Mouse (Mus musculus): ENCODE data around the gene Anks4b.
A peak's percentile ranks its signal among the peaks of the same experiment; 100 is the strongest.

Gene Anks4b

GRCm38 (mm10) chr7:120173603-120174244, at the start of gene Anks4b:
TSS of gene Anks4b (plus strand) at chr7:120173858.
- peak; percentile 85 for DNase-seq

- peak; percentile 82 for DNase-seq
Measured at GRCm38 (mm10) chr7:120124844-120125243, 48.8 kb upstream of the Anks4b start.

GRCm38 (mm10) chr7:120126976-120127685, 46.5 kb upstream of the Anks4b start:
- DNase-seq = no peak

GRCm38 (mm10) chr7:120127686-120128059, 46.0 kb upstream of the Anks4b start:
- DNase-seq = no peak

- no peak for DNase-seq
Measured at GRCm38 (mm10) chr7:120128951-120129350, 44.7 kb upstream of the Anks4b start.

GRCm38 (mm10) chr7:120142743-120143142, 30.9 kb upstream of the Anks4b start:
- DNase-seq = no peak

GRCm38 (mm10) chr7:120145191-120145590, 28.5 kb upstream of the Anks4b start, which contains the start of gene Zp2:
TSS of gene Zp2 (minus strand) at chr7:120145291.
- no peak for DNase-seq

- DNase-seq = peak; percentile 11
Measured at GRCm38 (mm10) chr7:120150257-120150656, 23.4 kb upstream of the Anks4b start.

GRCm38 (mm10) chr7:120150898-120151297, 22.8 kb upstream of the Anks4b start:
- no peak for DNase-seq

- DNase-seq = no peak
Measured at GRCm38 (mm10) chr7:120156841-120157409, 16.7 kb upstream of the Anks4b start.

GRCm38 (mm10) chr7:120157575-120158061, 16.0 kb upstream of the Anks4b start:
- DNase-seq = no peak

- DNase-seq = no peak
Measured at GRCm38 (mm10) chr7:120158121-120158613, 15.5 kb upstream of the Anks4b start.

- DNase-seq = peak; percentile 57
Measured at GRCm38 (mm10) chr7:120163581-120164251, 9.9 kb upstream of the Anks4b start.

- no peak for DNase-seq
Measured at GRCm38 (mm10) chr7:120172188-120172700, 1.4 kb upstream of the Anks4b start.

GRCm38 (mm10) chr7:120174723-120175504, 1.3 kb downstream of the Anks4b start:
- no peak for DNase-seq

GRCm38 (mm10) chr7:120177611-120178010, 4.0 kb downstream of the Anks4b start:
- DNase-seq = no peak

- no peak for DNase-seq
Measured at GRCm38 (mm10) chr7:120178935-120179334, 5.3 kb downstream of the Anks4b start.

- no peak for DNase-seq
Measured at GRCm38 (mm10) chr7:120180547-120180946, 6.9 kb downstream of the Anks4b start.

GRCm38 (mm10) chr7:120181401-120182230, 8.0 kb downstream of the Anks4b start:
- no peak for DNase-seq

- DNase-seq = no peak
Measured at GRCm38 (mm10) chr7:120182891-120183290, 9.2 kb downstream of the Anks4b start.

GRCm38 (mm10) chr7:120188946-120189345, 15.3 kb downstream of the Anks4b start:
- no peak for DNase-seq
